Mouse (Mus musculus): ENCODE measurements at regions not wholly inside any gene's neighbourhood (a gene's known extent, or its start where the extent isn't known, plus 50 kb on each side); places are given as distances from the start of the nearest gene placed in this dataset.

DNA sequence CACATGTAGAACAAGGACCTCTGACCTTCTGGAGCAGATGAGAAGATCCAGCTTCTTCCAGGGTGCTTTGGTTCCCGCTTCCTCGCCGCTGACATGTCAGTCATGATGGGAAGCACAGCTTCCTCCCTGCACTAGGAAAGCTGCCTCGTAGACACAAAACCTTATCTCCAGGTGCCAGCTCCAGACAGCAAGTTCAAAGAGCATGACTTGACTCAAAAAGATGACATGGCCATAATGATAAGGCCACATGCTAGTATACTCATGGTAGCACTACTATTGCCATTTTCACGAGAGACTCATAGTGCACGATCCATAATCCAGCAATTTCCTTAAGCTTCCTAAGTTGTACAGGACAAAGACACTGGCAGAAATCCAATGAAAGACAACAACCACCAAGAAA is 272.1 kb downstream of the Gm9195 start:
- TF ChIP-seq CTCF (IDR thresholded peaks at IDR 0.05; ENCODE audit: low read depth, low read length) (no peak), POLR2A (IDR thresholded peaks at IDR 0.05; ENCODE audit: extremely low read depth, insufficient read depth, low read length) (no peak)

All from liver, adult 2 months (tissue).